Mouse (Mus musculus): ENCODE measurements around the gene Il12a.

DNA sequence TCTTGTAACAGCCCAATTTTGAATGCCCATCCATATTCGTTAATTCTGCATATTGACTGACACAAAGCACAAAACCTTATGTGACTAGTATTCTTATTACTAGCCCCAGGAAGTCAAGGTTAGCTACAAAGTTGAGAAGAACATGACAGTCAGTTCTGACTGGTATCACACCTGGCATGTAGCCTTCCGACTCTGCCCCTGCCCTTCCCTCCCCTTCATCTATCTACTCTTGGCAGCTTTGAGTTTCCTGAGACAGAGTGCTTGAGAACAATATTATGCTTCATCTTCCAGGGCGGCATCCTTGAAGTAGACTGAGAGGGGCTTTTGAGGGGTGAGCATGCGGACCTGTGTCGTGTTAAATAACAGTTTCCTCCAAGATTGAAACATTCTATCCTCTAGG, 54.6 kb downstream of the Il12a start:
- TF ChIP-seq CTCF (IDR thresholded peaks at IDR 0.05; ENCODE audit: extremely low read depth, insufficient read depth, low read length), result no peak
- no peak for TF ChIP-seq POLR2A (IDR thresholded peaks at IDR 0.05; ENCODE audit: extremely low read depth, insufficient read depth, low read length)
